Mouse (Mus musculus) lung, postnatal 0 days (tissue): ENCODE data around the gene Cops7b.

Experiments used
- CTCF ChIP-seq: IDR thresholded peaks from 2 replicates; pipeline ENCODE4 v1.5.1; 2016; ENCODE audit warnings: antibody characterized with exemption, mild to moderate bottlenecking
- EP300 ChIP-seq: IDR thresholded peaks from 2 replicates; pipeline ENCODE4 v1.6.1; 2016; ENCODE audit warnings: antibody characterized with exemption, mild to moderate bottlenecking, control low read depth

- TF ChIP-seq EP300 (no peak), CTCF (no peak)
Measured at GRCm38 (mm10) chr1:86557872-86558271, 24.8 kb upstream of the Cops7b start.
